Mouse (Mus musculus) G1E (cell line): Measurements from ENCODE around the gene Oasl1.

Source experiments
- CTCF ChIP-seq: IDR thresholded peaks from 2 replicates; pipeline ENCODE4 v1.5.1; 2012; ENCODE audit warnings: low read depth, low read length, inconsistent platforms, mixed read lengths
- GATA1 ChIP-seq: IDR thresholded peaks from 2 replicates; pipeline ENCODE4 v1.6.1; 2012; ENCODE audit warnings: borderline replicate concordance, low read length, inconsistent platforms, mixed read lengths
- POLR2AphosphoS5 ChIP-seq: IDR thresholded peaks from 2 replicates; pipeline ENCODE4 v1.6.1; 2012; ENCODE audit warnings: low read depth, low read length, inconsistent platforms; ENCODE audit not compliant: insufficient replicate concordance
- TAL1 ChIP-seq: conservative IDR thresholded peaks from 2 replicates; pipeline ENCODE4 v1.6.1; 2012; ENCODE audit warnings: low read depth, low read length, inconsistent platforms, mixed read lengths

DNA sequence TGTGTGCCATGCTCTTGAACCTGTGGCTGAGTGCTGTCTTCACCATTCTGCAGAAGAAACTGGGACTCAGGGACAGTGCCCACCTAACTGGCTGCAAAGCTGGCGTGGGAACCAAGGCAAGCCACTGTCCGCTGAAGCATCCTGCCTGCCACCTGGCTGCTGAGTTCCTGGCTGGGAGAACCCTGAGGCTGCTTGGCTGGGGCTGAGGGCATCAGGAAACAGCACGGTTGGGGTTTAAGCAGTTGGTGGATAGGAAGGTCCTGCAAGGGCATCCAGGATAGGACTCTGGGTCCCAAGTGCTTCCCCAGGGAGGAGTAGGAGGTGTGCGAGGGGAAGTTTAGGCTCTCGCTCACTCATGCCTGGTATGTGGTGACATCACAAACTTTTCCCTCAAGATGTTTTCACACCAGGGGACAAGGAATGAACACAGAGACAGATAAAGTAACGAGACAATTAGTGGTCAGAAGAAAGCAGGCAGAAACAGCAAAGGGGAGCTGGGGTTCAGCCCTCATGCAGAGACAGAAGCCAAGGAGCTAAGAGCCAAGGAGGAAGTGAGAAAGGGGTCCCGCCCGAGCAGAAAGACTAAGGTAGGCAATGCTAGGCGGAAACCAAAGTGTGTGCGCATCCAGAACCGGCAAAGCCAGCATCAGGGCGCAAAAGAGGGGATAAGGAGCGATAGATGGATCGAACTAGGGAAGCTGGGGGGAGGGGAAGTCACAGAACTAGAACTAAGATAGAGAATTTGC, 44.7 kb downstream of the Oasl1 start:
- TF ChIP-seq CTCF (no peak), POLR2AphosphoS5 (no peak), TAL1 (no peak), GATA1 (no peak)
